Comparison of ENCODE assay signal across 8 mouse cellular contexts in genomic region chr1:21218489-21218919, GRCm38 (mm10). TPM values are rescaled to one million over a fixed set of nuclear protein-coding genes. Genes with fewer than 3 reads are reported as not detected.
A peak's percentile ranks its signal among the peaks of the same experiment; 100 is the strongest.
DNase-seq lines count a peak whose midpoint lies in the region; ATAC-seq and TF ChIP-seq lines count a peak whose summit lies in the region.

Gene Tmem14a (plus strand): TSS chr1:21218575.

- no peaks in the 10 kb centered on the region for H3K9me3 ChIP-seq in heart, embryonic 10.5 days
- H3K9me3 ChIP-seq in kidney, embryonic 15.5 days (replicated peaks) = no peaks in the 10 kb centered on the region

- DNase-seq in A20 (ENCODE audit: low read depth, low spot score) (peak; percentile 94), liver (peak; percentile 87)
- DNase-seq in heart, embryonic 10.5 days (ENCODE audit: low spot score) = peak; percentile 92
- peak; percentile 81 to 93 for DNase-seq in spleen, postnatal 4 days (ENCODE audit: low spot score in 2 of 2)

- TF ChIP-seq CTCF in bone marrow macrophage, adult 2 months (IDR thresholded peaks at IDR 0.05; ENCODE audit: low read depth, low read length) = peak; percentile 94
- TF ChIP-seq CTCF in embryonic fibroblast, embryonic 13.5 days (IDR thresholded peaks at IDR 0.05; ENCODE audit: borderline replicate concordance, insufficient read depth, low read length) = peak; percentile 76

- peak; percentile 95 for ATAC-seq in kidney, embryonic 15.5 days (replicated peaks; ENCODE audit: low FRiP score)
- peak; percentile 86 for ATAC-seq in monocyte, adult 5-6 weeks (replicated peaks; ENCODE audit: insufficient number of reproducible peaks, low FRiP score, low TSS enrichment, poor library complexity, severe bottlenecking)

- no peaks in the 10 kb centered on the region for H3K27me3 ChIP-seq in heart, embryonic 10.5 days (ENCODE audit: insufficient read depth, poor library complexity, severe bottlenecking)
- H3K27me3 ChIP-seq in kidney, embryonic 15.5 days = no peaks in the 10 kb centered on the region

- H3K27ac ChIP-seq in bone marrow macrophage, adult 2 months (ENCODE audit: insufficient read depth, low read depth, low read length) = peak within 1 kb of the TSS; percentile 26; the same call in 1 of the 2 replicates
- peak within 1 kb of the TSS; percentile 17; the same call in 1 of the 2 replicates for H3K27ac ChIP-seq in embryonic fibroblast, embryonic 13.5 days (ENCODE audit: insufficient read depth, low read length)
- H3K27ac ChIP-seq in heart, embryonic 10.5 days = peak within 1 kb of the TSS; percentile 94
- peak within 1 kb of the TSS; percentile 77; the same call in 1 of the 2 replicates for H3K27ac ChIP-seq in kidney, embryonic 15.5 days

- no peaks in the 10 kb centered on the region for H3K36me3 ChIP-seq in heart, embryonic 10.5 days
- H3K36me3 ChIP-seq in kidney, embryonic 15.5 days = no peaks in the 10 kb centered on the region

- H3K9ac ChIP-seq in kidney, embryonic 15.5 days = peak within 1 kb of the TSS; percentile 73

- TF ChIP-seq POLR2A in bone marrow macrophage, adult 2 months (IDR thresholded peaks at IDR 0.05; ENCODE audit: borderline replicate concordance, low read depth, low read length) = no peak
- peak; percentile 86 for TF ChIP-seq POLR2A in embryonic fibroblast, embryonic 13.5 days (IDR thresholded peaks at IDR 0.05; ENCODE audit: low read depth, low read length)

- H3K4me3 ChIP-seq in bone marrow macrophage, adult 2 months (ENCODE audit: insufficient read depth, low read length) = peak within 1 kb of the TSS; percentile 61
- H3K4me3 ChIP-seq in embryonic fibroblast, embryonic 13.5 days (ENCODE audit: insufficient read depth, low read length) = peak within 1 kb of the TSS; percentile 48
- peak within 1 kb of the TSS; percentile 76 for H3K4me3 ChIP-seq in heart, embryonic 10.5 days
- H3K4me3 ChIP-seq in kidney, embryonic 15.5 days (replicated peaks) = peak within 1 kb of the TSS; percentile 66

- H3K4me1 ChIP-seq in bone marrow macrophage, adult 2 months (ENCODE audit: control insufficient read depth, insufficient read depth, low read length) = peaks cover 6% of the 10 kb centered on the region
- H3K4me1 ChIP-seq in embryonic fibroblast, embryonic 13.5 days (ENCODE audit: control insufficient read depth, insufficient read depth, low read length) = no peaks in the 10 kb centered on the region
- H3K4me1 ChIP-seq in heart, embryonic 10.5 days = peaks cover 9% of the 10 kb centered on the region
- H3K4me1 ChIP-seq in kidney, embryonic 15.5 days = peaks cover 11% of the 10 kb centered on the region

- under 1% methylated on average over 17 of the region's 17 CpGs for WGBS in heart, embryonic 10.5 days
- under 1% methylated on average over 17 of the region's 17 CpGs for WGBS in kidney, embryonic 15.5 days

- peak within 1 kb of the TSS; percentile 74 for H3K4me2 ChIP-seq in kidney, embryonic 15.5 days

RNA-seq across cellular contexts. Expression of gene Tmem14a, which starts in this region (rescaled TPM):
- polyA plus RNA-seq in bone marrow macrophage, adult 2 months (2012; ENCODE audit: insufficient read depth, insufficient read length, missing spikeins) = 2.6 and 3.5 TPM in 2 replicates
- polyA plus RNA-seq in embryonic fibroblast, embryonic 13.5 days (2011; ENCODE audit: insufficient read length, low read depth, missing spikeins) = 8.0 and 8.6 TPM in 2 replicates
- polyA plus RNA-seq in heart, embryonic 10.5 days (2016; fragmentation: Nextera tagmentation; extraction: Ambion mirVana) = 8.7 and 12.9 TPM in 2 replicates
- polyA plus RNA-seq in kidney, embryonic 15.5 days (2015; fragmentation: Nextera tagmentation; extraction: Ambion mirVana) = 11.8 and 12.7 TPM in 2 replicates
- total RNA-seq in monocyte, adult 5-6 weeks (2017) = 0.76 to 3.4 TPM (median 1.2 TPM) in 3 replicates

Comparison
In these comparisons a context has a peak if more than half of its experiments do, and no peak if none do; other contexts are left out.
1. Peak in every context shown above with its lines: DNase-seq, ATAC-seq, H3K4me3 ChIP-seq and H3K27ac ChIP-seq.
2. H3K27ac ChIP-seq: peak in every context shown above with its lines; median percentile 94 in heart, embryonic 10.5 days; 77 in kidney, embryonic 15.5 days; 26 in bone marrow macrophage, adult 2 months; 17 in embryonic fibroblast, embryonic 13.5 days.